Mouse (Mus musculus) bone marrow, adult 2 months (tissue): ENCODE measurements around the gene Aimp1.

Source experiments
- CTCF ChIP-seq: fragments of 200-500 bp; IDR thresholded peaks from 2 replicates; pipeline ENCODE4 v1.5.1; 2011; ENCODE audit warnings: low read length, control low read depth; ENCODE audit not compliant: control insufficient read depth, insufficient read depth
- POLR2A ChIP-seq: fragments of 200-500 bp; IDR thresholded peaks from 2 replicates; pipeline ENCODE4 v1.6.1; 2011; ENCODE audit warnings: low read depth, mild to moderate bottlenecking, control low read depth, low read length, borderline replicate concordance; ENCODE audit not compliant: control insufficient read depth

- TF ChIP-seq CTCF (no peak), POLR2A (no peak)
Observed at GRCm38 (mm10) chr3:132653959-132654358, 30.2 kb downstream of the Aimp1 start.
